Mouse (Mus musculus) intestine, embryonic 15.5 days (tissue): ENCODE results near the gene Jakmip3. TPM values are rescaled to one million over a fixed set of nuclear protein-coding genes. Genes with fewer than 3 reads are reported as not detected.
A peak's percentile ranks its signal among the peaks of the same experiment; 100 is the strongest.

Experiments used
- ATAC-seq: fragments of 200-750 bp; cut with Nextera tagmentation; 2 replicates; pipeline ENCODE4 v1.8.0; 2017; ENCODE audit warnings: moderate TSS enrichment, moderate library complexity
- H3K27ac ChIP-seq: fragments of 300-500 bp; sonication (generic); 2 replicates; pipeline ENCODE4 v1.5.1; 2015; ENCODE audit warnings: mild to moderate bottlenecking, inconsistent platforms
- H3K27me3 ChIP-seq: fragments of 300-500 bp; sonication (generic); replicated peaks from 2 replicates; pipeline ENCODE4 v1.6.1; 2015; ENCODE audit warnings: inconsistent platforms
- H3K36me3 ChIP-seq: fragments of 300-500 bp; sonication (generic); 2 replicates; pipeline ENCODE4 v1.6.1; 2015; ENCODE audit warnings: inconsistent platforms
- H3K4me1 ChIP-seq: fragments of 300-500 bp; sonication (generic); replicated peaks from 2 replicates; pipeline ENCODE4 v1.6.1; 2015; ENCODE audit warnings: inconsistent platforms
- H3K4me2 ChIP-seq: fragments of 300-500 bp; sonication (generic); replicated peaks from 2 replicates; pipeline ENCODE4 v1.6.1; 2015; ENCODE audit warnings: mild to moderate bottlenecking, inconsistent platforms
- H3K4me3 ChIP-seq: fragments of 300-500 bp; sonication (generic); replicated peaks from 2 replicates; pipeline ENCODE4 v1.5.1; 2015; ENCODE audit warnings: inconsistent platforms
- H3K9ac ChIP-seq: fragments of 300-500 bp; sonication (generic); 2 replicates; pipeline ENCODE4 v1.6.1; 2015; ENCODE audit warnings: inconsistent platforms
- H3K9me3 ChIP-seq: fragments of 300-500 bp; sonication (generic); 2 replicates; pipeline ENCODE4 v1.6.1; 2016; ENCODE audit warnings: inconsistent platforms
- WGBS: fragments of 180-500 bp; shearing (Covaris S2); methylation state at CpG from one replicate; pipeline ENCODE4 v1.1.7; 2015; 5-methylcytosine and 5-hydroxymethylcytosine counted together
- polyA plus RNA-seq: library from polyadenylated mRNA; unstranded; fragments of >200 nt; fragmentation: Nextera tagmentation; extraction: Ambion mirVana; gene quantifications from 2 replicates; pipeline ENCODE4 v1.2.1, GENCODE M21; 2015

Jakmip3 gene
- polyA plus RNA-seq, 1 experiment from 2014 or later, result 0.23 TPM

GRCm38 (mm10) chr7:139077283-139077682 lies 136.8 kb downstream of the Jakmip3 start:
- no peaks in the 10 kb centered on the region for H3K27me3 ChIP-seq
- H3K9me3 ChIP-seq, result no peaks in the 10 kb centered on the region
- H3K9ac ChIP-seq, result no peak overlapping the region
- 19% methylated on average over 7 of the region's 7 CpGs for WGBS
- no peak overlapping the region for H3K4me2 ChIP-seq
- no peak overlapping the region for H3K4me3 ChIP-seq
- H3K4me1 ChIP-seq, result peaks cover 10% of the 10 kb centered on the region; the same call in 1 of the 2 replicates
- H3K36me3 ChIP-seq, result no peaks in the 10 kb centered on the region
- H3K27ac ChIP-seq, result no peak overlapping the region
- ATAC-seq, result peak; percentile 39; the same call in 1 of the 2 replicates

DNA sequence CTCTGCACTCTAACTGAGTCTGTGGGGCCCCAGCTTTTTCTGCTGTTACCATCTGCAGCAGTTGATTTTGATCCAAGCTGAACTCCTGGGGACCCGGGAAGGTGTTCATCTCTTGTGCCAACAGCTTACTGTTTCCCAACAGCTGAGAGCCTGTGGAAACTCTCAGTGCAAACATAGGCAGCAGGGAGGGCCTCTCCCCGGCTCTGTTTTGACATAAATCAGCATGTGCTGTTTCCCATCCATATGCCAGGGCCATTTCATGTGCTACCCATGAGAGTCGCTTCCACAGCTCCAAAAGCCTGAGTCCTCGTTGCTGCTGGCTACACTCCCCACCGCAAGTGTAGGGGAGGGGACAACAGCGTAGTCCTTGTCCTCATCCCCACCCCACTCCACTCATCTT lies 137.7 kb downstream of the Jakmip3 start:
- H3K4me1 ChIP-seq, result peaks cover 10% of the 10 kb centered on the region; the same call in 1 of the 2 replicates
- ATAC-seq, result no peak
- WGBS, result 39% methylated on average over 6 of the region's 6 CpGs
- no peak overlapping the region for H3K27ac ChIP-seq
- no peak overlapping the region for H3K4me2 ChIP-seq
- H3K9ac ChIP-seq, result no peak overlapping the region
- no peak overlapping the region for H3K4me3 ChIP-seq
- no peaks in the 10 kb centered on the region for H3K27me3 ChIP-seq
- no peaks in the 10 kb centered on the region for H3K9me3 ChIP-seq
- H3K36me3 ChIP-seq, result no peaks in the 10 kb centered on the region

DNA sequence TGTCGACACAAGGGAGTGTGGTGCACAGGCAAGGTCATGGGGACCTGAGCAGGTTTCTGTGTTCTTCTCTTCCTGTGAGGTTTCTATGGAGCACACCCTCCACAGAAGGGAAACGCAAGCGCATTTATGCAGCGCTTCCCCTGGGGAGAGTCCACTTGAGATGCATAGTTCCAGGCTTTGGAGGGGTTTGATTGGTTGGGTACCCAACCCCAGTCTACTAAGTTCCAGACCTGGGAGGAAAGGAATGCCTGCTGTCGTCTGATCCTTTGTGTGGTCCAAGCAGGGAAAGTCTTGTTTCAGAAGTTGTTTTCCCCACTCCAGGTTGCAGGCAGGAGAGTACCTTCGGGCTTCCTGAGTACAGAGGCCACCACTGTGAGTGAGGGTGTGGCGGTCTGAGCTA lies 138.6 kb downstream of the Jakmip3 start:
- Histone ChIP-seq H3K4me1 (peaks cover 10% of the 10 kb centered on the region; the same call in 1 of the 2 replicates), H3K27ac (no peak overlapping the region), H3K27me3 (no peaks in the 10 kb centered on the region), H3K9me3 (no peaks in the 10 kb centered on the region), H3K4me2 (no peak overlapping the region), H3K9ac (no peak overlapping the region), H3K4me3 (no peak overlapping the region), H3K36me3 (no peaks in the 10 kb centered on the region)
- no peak for ATAC-seq
- 66% methylated on average over 7 of the region's 7 CpGs for WGBS

DNA sequence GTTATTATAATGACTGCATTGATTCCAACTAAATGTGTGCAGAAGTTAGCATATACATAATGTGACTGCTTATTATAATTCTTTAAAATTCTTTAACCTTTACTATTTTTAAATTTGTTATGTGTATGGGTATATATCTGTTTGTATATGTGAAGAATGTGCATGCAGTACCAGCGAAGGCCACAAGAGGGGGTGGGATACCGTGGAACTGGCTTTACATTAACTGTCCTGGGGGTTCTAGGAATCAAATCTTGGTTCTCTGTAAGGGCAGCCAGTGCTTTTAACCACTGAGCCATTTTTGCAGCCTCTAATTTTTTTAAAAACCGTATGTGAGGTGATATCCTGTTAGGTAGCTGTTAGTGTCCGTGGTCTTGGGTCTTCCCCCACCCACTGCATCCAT lies 140.2 kb downstream of the Jakmip3 start:
- Histone ChIP-seq H3K36me3 (no peaks in the 10 kb centered on the region), H3K27ac (no peak overlapping the region), H3K4me1 (peaks cover 10% of the 10 kb centered on the region; the same call in 1 of the 2 replicates), H3K4me3 (no peak overlapping the region), H3K9ac (no peak overlapping the region), H3K9me3 (no peaks in the 10 kb centered on the region), H3K4me2 (no peak overlapping the region), H3K27me3 (peaks cover 3% of the 10 kb centered on the region; the same call in 1 of the 2 replicates)
- WGBS, result 76% methylated on average over 4 of the region's 4 CpGs
- no peak for ATAC-seq

- H3K4me1 ChIP-seq, result peaks cover 10% of the 10 kb centered on the region; the same call in 1 of the 2 replicates
- no peak overlapping the region for H3K4me3 ChIP-seq
- H3K4me2 ChIP-seq, result no peak overlapping the region
- ATAC-seq, result no peak
- no peaks in the 10 kb centered on the region for H3K9me3 ChIP-seq
- H3K27me3 ChIP-seq, result peaks cover 7% of the 10 kb centered on the region
- H3K27ac ChIP-seq, result no peak overlapping the region
- no peak overlapping the region for H3K9ac ChIP-seq
- no peaks in the 10 kb centered on the region for H3K36me3 ChIP-seq
- 68% methylated on average over 5 of the region's 5 CpGs for WGBS
These were observed 140.6 kb downstream of the Jakmip3 start for GRCm38 (mm10) chr7:139081158-139081557.

DNA sequence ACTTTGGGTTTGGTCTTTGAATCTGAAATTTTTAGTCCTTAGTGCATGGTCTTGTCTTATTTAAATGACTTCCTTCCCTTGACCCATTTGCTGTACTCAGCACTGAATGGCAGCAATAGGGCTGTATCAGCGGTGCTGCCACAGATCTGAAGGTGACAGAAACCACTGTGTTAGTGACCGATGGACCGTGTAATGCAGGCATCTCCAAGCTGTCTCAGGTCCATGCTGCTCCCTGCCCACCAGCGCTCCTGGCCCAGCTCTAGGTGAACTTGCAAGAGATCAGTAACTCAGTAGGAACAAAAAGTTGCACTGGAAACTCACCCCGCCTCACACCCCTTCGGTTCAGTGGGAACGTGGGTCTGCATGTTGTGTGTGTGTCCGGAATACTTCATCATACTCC lies 141.8 kb downstream of the Jakmip3 start:
- H3K4me3 ChIP-seq, result no peak overlapping the region
- no peaks in the 10 kb centered on the region for H3K9me3 ChIP-seq
- no peak for ATAC-seq
- no peaks in the 10 kb centered on the region for H3K36me3 ChIP-seq
- H3K4me1 ChIP-seq, result peaks cover 10% of the 10 kb centered on the region
- no peak overlapping the region for H3K4me2 ChIP-seq
- no peak overlapping the region for H3K27ac ChIP-seq
- WGBS, result 78% methylated on average over 8 of the region's 8 CpGs
- peaks cover 18% of the 10 kb centered on the region for H3K27me3 ChIP-seq
- H3K9ac ChIP-seq, result no peak overlapping the region

- 67% methylated on average over 1 of the region's 1 CpGs for WGBS
- H3K4me3 ChIP-seq, result no peak overlapping the region
These were observed 143.8 kb downstream of the Jakmip3 start for GRCm38 (mm10) chr7:139084316-139084715.

DNA sequence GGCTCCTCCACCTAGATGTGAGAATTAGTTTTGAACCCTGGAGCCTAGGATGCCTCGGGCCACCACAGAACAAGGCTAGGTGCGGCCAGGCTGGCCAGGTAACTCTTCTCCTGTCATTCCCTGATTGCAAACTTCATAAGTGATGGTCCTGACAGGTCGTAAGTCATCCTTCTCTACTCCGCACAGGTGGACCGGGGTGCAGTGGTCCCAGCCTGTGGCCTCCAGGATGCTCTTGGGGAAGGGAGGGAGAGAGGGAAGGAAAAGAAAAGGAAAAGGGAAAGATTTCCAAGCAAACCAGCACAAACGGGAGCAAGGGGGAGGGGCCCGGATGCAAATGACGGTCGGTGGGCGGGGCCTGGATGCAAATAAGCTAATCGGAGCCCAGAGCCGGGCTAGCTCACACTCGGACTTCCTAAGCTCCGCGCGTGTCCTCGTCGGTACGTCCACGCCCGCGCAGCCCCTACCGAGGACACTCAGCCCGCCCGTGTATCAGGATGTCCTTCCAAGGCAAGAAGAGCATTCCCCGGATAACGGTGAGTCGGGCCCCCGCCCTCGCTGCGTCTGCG lies 145.2 kb downstream of the Jakmip3 start, which contains the start of gene Dpysl4:
Gene Dpysl4, plus strand, starts transcription at position 373 of the 566 bp plus-strand sequence.
- Histone ChIP-seq H3K4me1 (peaks cover 3% of the 10 kb centered on the region; the same call in 1 of the 2 replicates), H3K9me3 (no peaks in the 10 kb centered on the region), H3K36me3 (no peaks in the 10 kb centered on the region), H3K4me2 (peak within 1 kb of the TSS; percentile 83), H3K9ac (peak within 1 kb of the TSS; percentile 58), H3K27me3 (peaks cover 25% of the 10 kb centered on the region), H3K4me3 (peak within 1 kb of the TSS; percentile 58), H3K27ac (no peak within 1 kb of the TSS; the same call in 1 of the 2 replicates)
- ATAC-seq, result peak; percentile 89
- 7% methylated on average over 32 of the region's 32 CpGs for WGBS

More at GRCm38 (mm10) chr7:139084316-139084715, 143.8 kb downstream of the Jakmip3 start:
- Histone ChIP-seq H3K4me2 (no peak overlapping the region), H3K4me1 (peaks cover 3% of the 10 kb centered on the region; the same call in 1 of the 2 replicates), H3K9ac (no peak overlapping the region), H3K9me3 (no peaks in the 10 kb centered on the region), H3K27me3 (peaks cover 25% of the 10 kb centered on the region), H3K36me3 (no peaks in the 10 kb centered on the region), H3K27ac (no peak overlapping the region)
- ATAC-seq, result no peak

GRCm38 (mm10) chr7:139086195-139087158 lies 145.9 kb downstream of the Jakmip3 start:
- peaks cover 25% of the 10 kb centered on the region for H3K27me3 ChIP-seq
- H3K9ac ChIP-seq, result peak overlapping the region; percentile 58
- H3K9me3 ChIP-seq, result no peaks in the 10 kb centered on the region
- WGBS, result 2% methylated on average over 61 of the region's 61 CpGs
- H3K4me3 ChIP-seq, result peak overlapping the region; percentile 58
- H3K36me3 ChIP-seq, result no peaks in the 10 kb centered on the region
- no peak overlapping the region; the same call in 1 of the 2 replicates for H3K27ac ChIP-seq
- peaks cover 3% of the 10 kb centered on the region; the same call in 1 of the 2 replicates for H3K4me1 ChIP-seq
- ATAC-seq, result peak; percentile 70
- peak overlapping the region; percentile 83 for H3K4me2 ChIP-seq

- H3K4me2 ChIP-seq, result no peak overlapping the region
- H3K9me3 ChIP-seq, result no peaks in the 10 kb centered on the region
- H3K27ac ChIP-seq, result no peak overlapping the region
- peaks cover 3% of the 10 kb centered on the region; the same call in 1 of the 2 replicates for H3K4me1 ChIP-seq
- ATAC-seq, result no peak
- no peaks in the 10 kb centered on the region for H3K36me3 ChIP-seq
- 65% methylated on average over 2 of the region's 2 CpGs for WGBS
- no peak overlapping the region for H3K9ac ChIP-seq
- H3K4me3 ChIP-seq, result no peak overlapping the region
- peaks cover 25% of the 10 kb centered on the region for H3K27me3 ChIP-seq
These were observed 147.3 kb downstream of the Jakmip3 start for GRCm38 (mm10) chr7:139087801-139088200.

DNA sequence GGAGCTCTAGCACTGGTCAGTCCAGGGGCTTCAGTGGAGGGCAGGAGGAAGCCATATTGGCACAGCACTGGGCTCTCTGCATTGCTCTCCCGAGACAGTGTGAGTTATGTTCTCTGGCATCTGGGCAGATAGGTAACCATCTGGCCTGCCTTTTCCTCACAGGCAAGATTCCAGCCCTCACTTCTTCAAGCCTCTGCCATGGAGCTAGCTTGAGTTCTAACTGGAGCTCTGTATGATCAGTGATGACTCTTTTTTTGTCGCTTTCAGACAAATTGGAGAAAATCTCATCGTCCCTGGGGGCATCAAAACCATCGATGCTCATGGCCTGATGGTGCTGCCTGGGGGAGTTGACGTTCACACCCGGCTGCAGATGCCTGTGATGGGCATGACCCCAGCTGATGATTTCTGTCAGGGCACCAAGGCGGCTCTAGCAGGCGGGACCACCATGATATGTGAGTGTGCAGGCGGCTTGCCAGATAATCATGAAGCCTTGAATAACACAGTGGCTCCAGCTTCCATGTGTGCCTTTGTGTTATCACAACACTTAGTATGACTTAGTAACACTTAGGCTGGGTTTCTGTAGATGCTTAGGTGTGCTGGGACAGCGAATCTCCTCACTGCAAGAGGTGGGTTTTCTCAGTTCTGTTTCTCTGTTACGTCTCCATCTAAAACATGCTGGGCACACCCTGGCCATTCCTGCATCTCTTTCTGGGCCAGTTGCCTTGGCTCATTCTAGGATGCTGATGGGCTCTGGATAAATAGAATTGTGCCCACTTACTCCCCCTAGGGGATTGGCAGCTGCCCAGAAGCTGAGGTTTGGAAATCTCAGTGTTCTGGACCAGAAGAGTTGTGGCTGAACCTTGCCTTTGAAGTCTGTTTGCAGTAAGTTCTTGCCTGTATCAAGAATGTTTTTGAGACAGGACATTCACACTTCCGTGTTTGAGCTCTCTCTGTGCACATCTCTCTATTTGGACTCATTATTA lies 149.7 kb downstream of the Jakmip3 start:
- Histone ChIP-seq H3K4me2 (no peak overlapping the region), H3K27ac (no peak overlapping the region), H3K27me3 (peaks cover 25% of the 10 kb centered on the region), H3K9me3 (no peaks in the 10 kb centered on the region), H3K36me3 (no peaks in the 10 kb centered on the region), H3K4me3 (no peak overlapping the region), H3K9ac (no peak overlapping the region), H3K4me1 (peaks cover 3% of the 10 kb centered on the region; the same call in 1 of the 2 replicates)
- 90% methylated on average over 12 of the region's 12 CpGs for WGBS
- ATAC-seq, result no peak
